Mouse (Mus musculus) T-helper 17 cell (primary cell): ENCODE results near the gene Gorasp1.

ENCODE experiments used
- in situ Hi-C, 2 experiments: fragments of 300-600 bp; cut with MboI, MseI; formaldehyde crosslinking; loops; 1 replicate in 1 of 2; 2 replicates in 1 of 2; pipeline ENCODE4 v1.15.1; 2025; ENCODE audit warnings: high pct_unique_total_duplicates in 2 of 2

The Gorasp1 gene

GRCm38 (mm10) chr9:119937005-119937773 lies at the start of gene Gorasp1, which contains the start of gene Ttc21a:
Gene Gorasp1, minus strand, starts transcription at chr9:119937565.
Gene Ttc21a, plus strand, starts transcription at chr9:119937606.
- in situ Hi-C loops = loop anchor here in 1 of 2 experiments (5.0 to 25.0 kb wide), 2 partner anchors 40 to 1900 kb away; partner anchors contain the start of gene Azi2

- in situ Hi-C loops = no loop called here
Measured at GRCm38 (mm10) chr9:119985881-119986574, 48.7 kb upstream of the Gorasp1 start.

DNA sequence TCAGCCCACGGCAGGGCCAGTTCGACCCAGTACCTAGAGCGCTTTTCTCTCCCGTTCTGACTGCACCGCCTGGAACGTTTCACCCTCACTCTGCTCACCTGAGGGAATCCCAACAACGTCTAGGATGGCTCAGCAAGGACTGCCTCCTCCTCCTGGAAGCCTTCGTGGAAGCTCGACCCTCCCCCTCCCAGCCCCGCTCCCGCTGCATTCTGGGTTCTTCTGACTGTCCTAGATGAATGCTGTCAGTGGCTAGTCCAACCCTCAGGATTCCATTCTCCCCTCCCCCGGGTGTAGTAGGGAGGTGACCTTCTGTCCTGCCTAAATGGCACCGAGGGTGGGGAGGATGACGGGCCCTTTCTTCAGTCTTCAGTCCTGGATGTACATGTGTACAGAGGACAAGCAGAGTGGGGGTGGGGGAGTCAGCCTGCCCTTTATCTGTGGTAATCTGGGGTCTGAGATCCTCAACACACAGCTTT lies 47.2 kb upstream of the Gorasp1 start, which contains the start of gene Csrnp1:
Csrnp1 (minus strand) TSS at position 123 of the 476 bp plus-strand sequence.
- in situ Hi-C loops = loop anchor here in 1 of 2 experiments (5.0 kb wide), 1 partner anchor 593 kb away; no protein-coding TSS in a partner anchor

DNA sequence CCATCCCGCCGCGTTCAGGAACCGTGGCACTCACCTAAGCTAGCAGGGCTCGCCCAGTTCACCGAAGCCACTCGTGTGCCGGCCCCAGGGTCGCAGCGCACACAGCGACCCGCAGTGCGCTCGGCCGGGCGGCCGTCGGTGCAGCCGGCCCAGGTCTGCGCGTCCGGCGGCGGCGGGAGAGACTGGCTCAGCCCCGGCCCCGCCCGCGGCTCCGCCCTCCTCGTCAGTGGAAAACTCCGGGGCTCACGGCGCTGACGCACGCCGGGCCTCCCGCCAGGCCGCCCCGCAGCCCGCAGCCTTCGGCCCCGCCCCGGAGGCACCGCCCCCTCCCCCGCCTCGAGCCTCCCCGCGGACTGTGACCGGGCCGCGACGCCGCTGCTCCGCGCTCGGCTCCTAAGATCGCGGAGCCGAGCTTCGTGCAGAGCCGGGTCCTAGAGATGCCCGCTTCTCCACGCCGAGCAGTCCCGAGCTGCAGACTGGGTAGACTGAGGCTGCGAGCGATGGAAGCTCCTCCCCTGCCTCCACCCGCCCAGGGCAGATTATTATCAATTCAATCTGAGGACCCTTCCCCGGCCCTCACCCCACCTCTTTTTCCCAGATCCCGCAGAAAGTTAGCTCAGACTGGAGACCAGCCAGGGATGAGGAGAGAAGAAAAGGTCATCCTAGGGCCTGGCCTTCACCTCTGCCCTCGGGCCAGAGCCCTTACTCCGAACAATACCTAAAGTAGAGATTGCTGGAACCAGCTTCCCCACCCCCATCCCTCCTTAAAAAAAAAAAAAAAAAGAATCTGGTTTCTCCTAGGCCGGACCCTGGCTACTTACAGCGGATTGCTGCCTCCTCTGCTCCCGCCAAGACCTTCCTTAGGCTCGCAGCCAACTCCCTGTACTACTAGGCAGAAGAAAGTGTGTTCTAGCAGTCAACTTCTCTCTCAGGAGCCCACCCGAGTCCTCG lies 46.5 kb upstream of the Gorasp1 start:
- in situ Hi-C loops = loop anchor here in 1 of 2 experiments (5.0 kb wide), 1 partner anchor 593 kb away; no protein-coding TSS in a partner anchor

- in situ Hi-C loops = loop anchor here in 1 of 2 experiments (5.0 kb wide), 1 partner anchor 594 kb away; no protein-coding TSS in a partner anchor
Measured at GRCm38 (mm10) chr9:119982956-119983551, 45.7 kb upstream of the Gorasp1 start.

- in situ Hi-C loops = loop anchor here in 1 of 2 experiments (5.0 kb wide), 1 partner anchor 595 kb away; no protein-coding TSS in a partner anchor
Measured at GRCm38 (mm10) chr9:119982241-119982811, 45.0 kb upstream of the Gorasp1 start.

DNA sequence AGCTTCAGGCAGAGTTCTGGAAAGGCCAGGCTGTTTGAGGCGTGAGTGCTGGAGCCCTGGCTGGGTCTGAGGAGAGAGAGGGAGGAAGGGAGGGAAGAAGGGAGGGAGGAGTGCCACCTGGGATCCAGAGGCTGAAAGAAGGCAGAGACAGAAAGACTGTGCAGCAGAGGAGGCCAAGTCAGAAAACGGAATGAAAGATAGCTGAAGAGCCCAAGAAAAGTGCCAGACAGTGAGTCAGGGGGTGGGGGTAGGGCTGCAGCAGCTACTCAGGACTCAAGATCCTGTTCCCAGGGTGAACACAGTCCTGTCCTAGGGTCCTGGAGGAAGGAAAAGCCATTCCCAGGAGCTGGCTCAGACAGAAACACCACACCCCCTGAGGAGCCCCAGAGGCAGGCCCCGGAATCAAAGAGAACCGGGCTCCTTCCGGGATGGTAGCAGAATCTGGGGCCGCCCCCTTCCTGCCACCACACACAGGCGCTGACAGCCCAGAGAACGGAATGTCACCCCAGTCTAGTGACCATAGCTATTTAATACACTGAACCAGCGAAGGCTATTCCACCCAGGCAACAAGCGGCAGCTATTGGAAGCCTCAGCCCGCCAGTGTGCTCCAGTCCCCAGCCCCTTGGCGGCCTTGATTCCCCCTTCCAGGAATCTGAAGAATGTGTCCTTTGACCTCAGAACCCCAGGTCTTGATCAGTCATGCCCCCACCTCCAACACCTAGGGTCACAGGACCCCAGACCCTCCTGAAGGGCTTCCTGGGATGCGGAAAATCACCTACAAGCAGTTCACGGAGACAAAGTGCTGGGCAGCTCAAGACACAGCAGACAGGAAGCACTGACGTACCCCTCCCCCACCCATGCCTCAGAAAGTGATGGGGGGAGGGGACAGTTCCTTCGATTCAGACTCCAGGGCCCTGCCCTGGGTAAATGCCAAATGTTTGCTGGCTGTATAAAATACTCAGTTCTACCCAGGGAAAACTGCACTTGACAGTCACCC lies 44.1 kb upstream of the Gorasp1 start:
- in situ Hi-C loops = loop anchor here in 1 of 2 experiments (5.0 kb wide), 1 partner anchor 596 kb away; no protein-coding TSS in a partner anchor

DNA sequence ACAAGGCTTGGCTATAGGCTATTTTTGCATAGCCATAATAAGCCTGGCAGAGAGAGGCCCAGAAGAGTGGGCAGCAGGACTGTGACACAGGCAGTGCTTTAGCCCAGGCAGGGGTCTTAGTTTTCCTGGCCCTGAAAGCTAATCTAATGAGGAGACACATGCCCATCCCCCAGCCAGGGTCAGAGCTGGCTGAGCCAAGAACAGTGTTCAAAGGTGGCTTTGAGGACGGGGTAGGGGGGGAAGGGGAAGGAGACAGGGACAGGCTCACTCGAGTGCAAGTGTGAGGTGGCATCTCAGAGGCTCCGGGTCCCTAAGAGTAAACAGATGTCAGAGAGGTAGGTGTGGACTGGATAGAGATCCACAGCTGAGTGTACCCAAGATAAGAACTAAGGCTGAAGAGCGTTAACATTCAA lies 43.4 kb upstream of the Gorasp1 start:
- in situ Hi-C loops = loop anchor here in 1 of 2 experiments (5.0 kb wide), 1 partner anchor 597 kb away; no protein-coding TSS in a partner anchor

DNA sequence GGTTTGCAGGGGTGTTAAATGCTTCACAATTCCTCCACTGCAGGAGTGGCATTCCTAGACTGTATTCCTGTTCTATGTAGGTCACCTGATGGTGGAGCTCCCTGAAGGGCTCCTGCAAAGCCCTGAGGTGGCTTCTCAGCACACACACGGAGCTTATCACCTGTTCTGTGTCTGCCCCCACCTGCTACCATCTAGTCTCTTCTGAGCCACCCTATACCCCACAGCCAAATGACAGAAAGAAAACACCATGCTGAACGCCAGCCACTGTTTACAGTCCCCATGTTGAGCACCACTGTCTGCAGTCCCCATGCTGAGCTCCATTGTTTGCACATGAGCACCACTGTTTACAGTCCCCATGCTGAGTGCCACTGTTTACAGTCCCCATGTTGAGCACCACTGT lies 42.4 kb upstream of the Gorasp1 start:
- in situ Hi-C loops = loop anchor here (5.0 to 10.0 kb wide), 2 partner anchors 598 to 635 kb away; partner anchors contain the start of gene Myd88 (in 1 of the 2)

- in situ Hi-C loops = loop anchor here in 1 of 2 experiments (10.0 kb wide), 1 partner anchor 634 kb away; the partner anchor contains the start of gene Myd88
Measured at GRCm38 (mm10) chr9:119978811-119979441, 41.6 kb upstream of the Gorasp1 start.

GRCm38 (mm10) chr9:119978151-119978810 lies 40.9 kb upstream of the Gorasp1 start:
- in situ Hi-C loops = loop anchor here in 1 of 2 experiments (10.0 kb wide), 1 partner anchor 633 kb away; the partner anchor contains the start of gene Myd88

GRCm38 (mm10) chr9:119977557-119978060 lies 40.2 kb upstream of the Gorasp1 start:
- in situ Hi-C loops = loop anchor here in 1 of 2 experiments (10.0 kb wide), 1 partner anchor 633 kb away; the partner anchor contains the start of gene Myd88

DNA sequence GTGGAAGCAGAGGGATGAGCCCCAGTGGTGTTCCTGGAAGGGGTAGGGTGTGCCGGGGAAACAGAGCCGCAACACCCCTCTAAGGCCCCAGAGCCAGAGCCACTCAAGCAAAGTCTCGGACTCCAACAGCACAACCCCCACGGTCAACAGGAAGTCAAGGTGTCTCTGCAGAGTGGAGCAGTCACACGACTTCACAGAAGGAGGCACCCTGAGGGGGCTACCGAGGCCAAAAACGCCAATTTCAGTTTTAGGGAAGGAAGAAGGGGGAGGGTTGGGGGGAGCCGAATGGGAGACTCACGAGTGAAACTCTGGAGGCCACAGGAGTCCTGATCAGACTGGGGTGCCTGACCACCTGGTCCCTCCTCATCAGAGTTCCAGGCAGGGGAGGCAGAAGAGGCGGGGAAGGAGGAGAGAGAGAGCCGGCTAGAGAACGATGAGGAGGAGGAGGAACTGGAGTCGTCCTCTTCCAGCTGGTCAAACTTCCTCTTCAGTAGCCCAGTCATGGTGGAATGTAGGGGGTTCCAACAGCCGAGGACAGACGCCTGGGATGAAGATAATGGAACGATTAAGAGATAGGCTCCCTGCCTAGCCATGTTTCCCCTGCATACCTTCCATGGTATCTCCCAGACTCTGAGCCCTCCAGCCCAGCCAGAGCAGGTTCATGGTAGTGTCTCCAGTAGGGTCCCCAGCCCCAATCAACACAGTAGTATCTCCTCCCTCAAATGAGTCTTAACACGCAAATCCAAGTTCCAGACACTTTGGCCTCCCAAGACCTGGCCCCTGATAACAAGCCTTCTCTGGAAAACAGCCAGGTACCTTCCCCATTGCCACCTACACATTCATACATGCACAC lies 39.6 kb upstream of the Gorasp1 start:
- in situ Hi-C loops = loop anchor here in 1 of 2 experiments (10.0 kb wide), 1 partner anchor 632 kb away; the partner anchor contains the start of gene Myd88

GRCm38 (mm10) chr9:119975286-119975685 lies 37.9 kb upstream of the Gorasp1 start:
- in situ Hi-C loops = loop anchor here in 1 of 2 experiments (10.0 kb wide), 1 partner anchor 630 kb away; the partner anchor contains the start of gene Myd88

GRCm38 (mm10) chr9:119974609-119975008 lies 37.2 kb upstream of the Gorasp1 start:
- in situ Hi-C loops = loop anchor here in 1 of 2 experiments (10.0 kb wide), 1 partner anchor 630 kb away; the partner anchor contains the start of gene Myd88
